Mouse (Mus musculus) left cerebral cortex, adult 9 months (tissue): ENCODE results near the gene Vmn2r26.
"Not testable (repeated sequence)": the region's sequence is repeated elsewhere in the genome, so short reads cannot be mapped to it uniquely, and the experiment has no call there.

Experiments
- DNase-seq, 2 experiments: peaks; one replicate each; pipeline ENCODE4 v3.0.0; 2022; ENCODE audit warnings: low spot score in 2 of 2

Gene Vmn2r26

DNA sequence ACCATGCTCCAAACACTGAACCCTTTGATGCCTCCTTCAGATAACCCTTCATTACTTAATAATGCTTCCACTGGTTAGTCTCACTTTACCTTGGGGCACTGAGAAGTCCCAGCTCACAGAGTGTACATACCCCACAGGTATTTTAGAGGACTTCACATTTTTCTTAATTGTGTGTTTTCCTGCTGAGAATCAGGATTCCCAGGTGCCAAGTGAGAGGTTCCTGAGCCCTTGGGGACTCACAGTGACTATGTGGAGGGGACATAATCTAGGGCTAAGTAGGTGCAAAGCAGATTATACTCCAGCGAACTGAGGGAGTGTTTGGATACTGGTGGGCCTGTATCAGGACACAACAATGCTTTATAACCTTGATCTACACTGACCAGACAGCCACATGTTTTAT is at the start of gene Vmn2r26:
Vmn2r26 (plus strand) TSS at position 301 of the 400 bp plus-strand sequence.
- DNase-seq: not testable (repeated sequence)

DNA sequence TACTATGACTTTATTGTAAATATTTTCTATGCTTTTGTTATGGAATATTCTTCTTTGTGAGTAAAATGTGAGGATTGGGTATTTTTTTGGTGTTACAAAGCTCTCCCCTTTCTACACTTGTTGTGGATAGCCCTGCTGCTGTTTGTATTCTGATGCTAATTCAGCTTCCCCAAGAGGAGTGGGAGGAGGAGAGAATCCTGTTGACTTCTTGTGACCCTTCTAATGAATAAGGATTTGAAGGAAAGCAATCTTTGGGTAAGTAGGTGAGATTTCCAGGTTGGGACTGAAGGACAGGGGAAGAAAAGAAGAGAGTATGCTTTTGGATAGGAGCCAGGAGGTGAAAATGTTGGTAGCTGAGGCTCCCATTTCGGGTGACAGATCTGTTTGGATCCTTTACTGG is 3.5 kb upstream of the Vmn2r26 start:
- DNase-seq: no peak

DNA sequence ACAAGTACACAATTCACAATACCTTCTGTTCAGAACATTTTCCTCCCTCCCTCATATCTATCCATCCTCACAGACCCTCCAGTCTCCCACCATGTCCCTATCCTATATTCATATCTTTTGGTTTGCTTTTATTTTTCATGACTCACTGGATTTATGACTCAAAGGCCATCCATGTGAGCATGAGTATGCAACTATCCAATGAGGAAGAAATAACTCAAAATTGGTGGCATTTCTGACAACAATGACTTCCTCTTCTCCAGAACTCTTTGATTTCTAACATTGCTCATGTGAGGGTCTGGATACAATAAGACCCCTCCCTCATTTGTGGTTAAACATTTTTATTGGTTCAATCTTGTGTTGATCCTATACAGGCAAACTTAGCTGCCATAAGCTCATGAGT is 24.0 kb downstream of the Vmn2r26 start:
- no peak for DNase-seq

DNA sequence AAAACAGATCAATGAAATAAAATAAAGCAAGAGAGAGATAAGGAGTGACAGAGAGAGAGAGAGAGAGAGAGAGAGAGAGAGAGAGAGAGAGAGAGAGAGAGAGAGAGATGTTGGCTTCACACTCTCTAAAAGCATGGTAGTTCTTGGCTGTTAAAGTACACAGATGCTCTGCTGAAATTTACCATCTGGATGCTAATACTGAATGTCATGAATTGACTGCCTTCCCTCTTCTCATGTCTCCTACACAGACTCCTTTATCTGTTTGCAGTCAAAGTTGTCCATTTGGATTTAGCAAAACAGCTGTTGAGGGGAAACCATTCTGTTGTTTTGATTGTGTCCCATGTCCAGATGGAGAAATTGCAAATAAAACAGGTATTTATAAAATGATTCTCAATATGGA is 29.2 kb downstream of the Vmn2r26 start:
- not testable (repeated sequence) for DNase-seq

DNA sequence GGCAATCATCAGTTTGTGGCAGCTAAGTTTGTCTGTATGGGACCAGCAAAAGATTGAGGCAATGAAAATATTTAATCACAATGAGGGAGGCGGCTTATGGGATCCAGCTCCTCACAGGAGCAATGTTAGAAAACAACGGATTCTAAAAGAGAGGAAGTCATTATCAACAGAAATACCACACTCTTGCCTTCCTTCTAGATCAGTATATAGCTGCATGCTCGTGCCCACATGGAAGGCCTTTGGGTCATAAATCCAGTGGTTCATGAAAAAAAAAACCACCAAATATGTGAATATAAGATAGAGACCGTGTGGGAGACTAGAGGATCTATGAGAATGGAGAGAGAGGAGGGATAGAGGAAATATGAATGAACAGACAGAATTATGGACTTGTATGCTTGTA is 78.0 kb downstream of the Vmn2r26 start:
- no peak for DNase-seq
